Mouse (Mus musculus) MEL (cell line): ENCODE measurements around the gene Bnc2. TPM values are rescaled to one million over a fixed set of nuclear protein-coding genes. Genes with fewer than 3 reads are reported as not detected.

Experiments used
- DNase-seq: peaks from one replicate; pipeline ENCODE4 v3.0.0; 2011; ENCODE audit warnings: low read depth, low spot score
- H3K27ac ChIP-seq: 2 replicates; pipeline ENCODE4 v1.5.1; 2012; ENCODE audit warnings: low read depth, mild to moderate bottlenecking, control low read depth, low read length, moderate library complexity; ENCODE audit not compliant: control insufficient read depth
- H3K27me3 ChIP-seq, 2 experiments: fragments of 150-350 bp in 1 of 2; sonication (generic) in 1 of 2; 2 replicates each; pipeline ENCODE4 v1.6.1; 2012; ENCODE audit warnings: low read length in 2 of 2, mild to moderate bottlenecking in 2 of 2, improper control_type of control experiment in 1 of 2, moderate library complexity in 1 of 2; ENCODE audit not compliant: insufficient read depth in 2 of 2, control insufficient read depth in 1 of 2
- H3K36me3 ChIP-seq, 2 experiments: 2 replicates each; pipeline ENCODE4 v1.6.1; 2012 to 2014; ENCODE audit warnings: low read length in 2 of 2, improper control_type of control experiment in 1 of 2, inconsistent platforms in 1 of 2, mild to moderate bottlenecking in 1 of 2; ENCODE audit not compliant: insufficient read depth in 2 of 2, control insufficient read depth in 1 of 2
- H3K4me1 ChIP-seq, 2 experiments: fragments of 150-350 bp in 1 of 2; sonication (generic) in 1 of 2; 2 replicates each; pipeline ENCODE4 v1.6.1; 2012; ENCODE audit warnings: low read length in 2 of 2, improper control_type of control experiment in 1 of 2, mild to moderate bottlenecking in 1 of 2; ENCODE audit not compliant: insufficient read depth in 2 of 2, control insufficient read depth in 1 of 2
- H3K4me3 ChIP-seq, 2 experiments: fragments of 150-350 bp in 1 of 2; sonication (generic) in 1 of 2; 2 replicates each; pipeline ENCODE4 v1.5.1; 2012; ENCODE audit warnings: low read depth in 2 of 2, low read length in 2 of 2, mild to moderate bottlenecking in 2 of 2, moderate library complexity in 2 of 2, control low read depth in 1 of 2, improper control_type of control experiment in 1 of 2; ENCODE audit not compliant: control insufficient read depth in 1 of 2, insufficient read depth in 1 of 2
- H3K79me2 ChIP-seq: 2 replicates; pipeline ENCODE4 v1.6.1; 2012; ENCODE audit warnings: mild to moderate bottlenecking, low read length, moderate library complexity; ENCODE audit not compliant: control insufficient read depth, poor library complexity, insufficient read depth
- H3K9ac ChIP-seq: 2 replicates; pipeline ENCODE4 v1.6.1; 2012; ENCODE audit warnings: low read depth, mild to moderate bottlenecking, control low read depth, low read length, moderate library complexity; ENCODE audit not compliant: control insufficient read depth, poor library complexity, severe bottlenecking
- H3K9me3 ChIP-seq: fragments of 150-350 bp; sonication (generic); replicated peaks from 2 replicates; pipeline ENCODE4 v1.6.1; 2012; ENCODE audit warnings: mild to moderate bottlenecking, low read length, improper control_type of control experiment, moderate library complexity; ENCODE audit not compliant: insufficient read depth
- BHLHE40 ChIP-seq: IDR thresholded peaks from 2 replicates; pipeline ENCODE4 v1.6.1; 2012; ENCODE audit warnings: low read depth, mild to moderate bottlenecking, inconsistent platforms, low read length, improper control_type of control experiment, borderline replicate concordance
- CTCF ChIP-seq, 3 experiments: IDR thresholded peaks in 2 of 3; conservative IDR thresholded peaks in 1 of 3; 2 replicates each; pipeline ENCODE4 v1.5.1; 2011 to 2012; ENCODE audit warnings: low read length in 3 of 3, low read depth in 2 of 3, mild to moderate bottlenecking in 2 of 3, improper control_type of control experiment in 1 of 3, inconsistent platforms in 1 of 3, mixed read lengths in 1 of 3, moderate library complexity in 1 of 3; ENCODE audit not compliant: control insufficient read depth in 1 of 3, insufficient read depth in 1 of 3, poor library complexity in 1 of 3, severe bottlenecking in 1 of 3
- ELF1 ChIP-seq: IDR thresholded peaks from 2 replicates; pipeline ENCODE4 v1.6.1; 2014; ENCODE audit warnings: low read depth, mild to moderate bottlenecking, inconsistent platforms, low read length, improper control_type of control experiment, moderate library complexity
- EP300 ChIP-seq, 2 experiments: IDR thresholded peaks; 2 replicates each; pipeline ENCODE4 v1.6.1; 2011; ENCODE audit warnings: improper control_type of control experiment in 2 of 2, low read length in 2 of 2, low read depth in 1 of 2, mild to moderate bottlenecking in 1 of 2
- GABPA ChIP-seq: IDR thresholded peaks from 2 replicates; pipeline ENCODE4 v1.6.1; 2012; ENCODE audit warnings: low read depth, mild to moderate bottlenecking, inconsistent platforms, low read length, improper control_type of control experiment, moderate library complexity
- GATA1 ChIP-seq: IDR thresholded peaks from 2 replicates; pipeline ENCODE4 v1.6.1; 2011; ENCODE audit warnings: low read depth, low read length, improper control_type of control experiment
- JUND ChIP-seq: IDR thresholded peaks from 2 replicates; pipeline ENCODE4 v1.6.1; 2011; ENCODE audit warnings: low read depth, mild to moderate bottlenecking, improper control_type of control experiment, low read length
- MAFK ChIP-seq: IDR thresholded peaks from 2 replicates; pipeline ENCODE4 v1.6.1; 2011; ENCODE audit warnings: low read depth, mild to moderate bottlenecking, low read length, improper control_type of control experiment, borderline replicate concordance
- MAZ ChIP-seq: IDR thresholded peaks from 2 replicates; pipeline ENCODE4 v1.6.1; 2012; ENCODE audit warnings: low read depth, mild to moderate bottlenecking, inconsistent platforms, low read length, improper control_type of control experiment
- MEF2A ChIP-seq: IDR thresholded peaks from 2 replicates; pipeline ENCODE4 v1.6.1; 2014; ENCODE audit warnings: low read depth, mild to moderate bottlenecking, inconsistent platforms, low read length, improper control_type of control experiment; ENCODE audit not compliant: poor library complexity, insufficient replicate concordance, severe bottlenecking; ENCODE audit errors: extremely low read depth
- MYC ChIP-seq: IDR thresholded peaks from 2 replicates; pipeline ENCODE4 v1.6.1; 2011; ENCODE audit warnings: low read depth, mild to moderate bottlenecking, low read length, improper control_type of control experiment, moderate library complexity
- NELFE ChIP-seq: IDR thresholded peaks from 2 replicates; pipeline ENCODE4 v1.6.1; 2011; ENCODE audit warnings: low read depth, low read length, improper control_type of control experiment
- NRF1 ChIP-seq: IDR thresholded peaks from 2 replicates; pipeline ENCODE4 v1.6.1; 2014; ENCODE audit warnings: low read depth, mild to moderate bottlenecking, inconsistent platforms, low read length, improper control_type of control experiment, moderate library complexity; ENCODE audit not compliant: poor library complexity, insufficient read depth, severe bottlenecking
- RAD21 ChIP-seq: IDR thresholded peaks from 2 replicates; pipeline ENCODE4 v1.6.1; 2011; ENCODE audit warnings: mild to moderate bottlenecking, low read depth, low read length, improper control_type of control experiment
- RCOR1 ChIP-seq: IDR thresholded peaks from 2 replicates; pipeline ENCODE4 v1.6.1; 2012; ENCODE audit warnings: low read depth, mild to moderate bottlenecking, inconsistent platforms, low read length, improper control_type of control experiment
- SIN3A ChIP-seq: IDR thresholded peaks from 2 replicates; pipeline ENCODE4 v1.6.1; 2012; ENCODE audit warnings: low read length, improper control_type of control experiment, inconsistent platforms
- SMC3 ChIP-seq: IDR thresholded peaks from 2 replicates; pipeline ENCODE4 v1.6.1; 2011; ENCODE audit warnings: low read depth, low read length, improper control_type of control experiment
- UBTF ChIP-seq: IDR thresholded peaks from 2 replicates; pipeline ENCODE4 v1.6.1; 2012; ENCODE audit warnings: low read depth, mild to moderate bottlenecking, inconsistent platforms, low read length, improper control_type of control experiment, moderate library complexity, borderline replicate concordance; ENCODE audit not compliant: insufficient read depth
- USF2 ChIP-seq, 2 experiments: IDR thresholded peaks; 2 replicates each; pipeline ENCODE4 v1.6.1; 2011 to 2012; ENCODE audit warnings: improper control_type of control experiment in 2 of 2, low read length in 2 of 2, borderline replicate concordance in 1 of 2, inconsistent platforms in 1 of 2, low read depth in 1 of 2, mild to moderate bottlenecking in 1 of 2; ENCODE audit not compliant: insufficient read depth in 1 of 2
- ZKSCAN1 ChIP-seq: IDR thresholded peaks from 2 replicates; pipeline ENCODE4 v1.6.1; 2012; ENCODE audit warnings: low read depth, mild to moderate bottlenecking, inconsistent platforms, low read length, improper control_type of control experiment, moderate library complexity
- polyA plus RNA-seq, 2 experiments: library from polyadenylated mRNA; stranded (reverse) in 1 of 2; unstranded in 1 of 2; fragments of >175 nt in 1 of 2; fragments of >200 nt in 1 of 2; gene quantifications; 2 replicates each; pipeline versions ENCODE4 v1.2.1 to v1.2.4; 2012; ENCODE audit warnings: low replicate concordance in 2 of 2, low read depth in 1 of 2; ENCODE audit not compliant: insufficient read length in 2 of 2, insufficient read depth in 1 of 2, missing spikeins in 1 of 2
- total RNA-seq: library from RNA; depleted of rRNA; stranded (reverse); fragments of 300-350 nt; gene quantifications from 2 replicates; pipeline ENCODE4 v1.2.3, GENCODE M21; 2012

The Bnc2 gene
- total and polyA plus RNA-seq, 3 experiments: not detected

DNA sequence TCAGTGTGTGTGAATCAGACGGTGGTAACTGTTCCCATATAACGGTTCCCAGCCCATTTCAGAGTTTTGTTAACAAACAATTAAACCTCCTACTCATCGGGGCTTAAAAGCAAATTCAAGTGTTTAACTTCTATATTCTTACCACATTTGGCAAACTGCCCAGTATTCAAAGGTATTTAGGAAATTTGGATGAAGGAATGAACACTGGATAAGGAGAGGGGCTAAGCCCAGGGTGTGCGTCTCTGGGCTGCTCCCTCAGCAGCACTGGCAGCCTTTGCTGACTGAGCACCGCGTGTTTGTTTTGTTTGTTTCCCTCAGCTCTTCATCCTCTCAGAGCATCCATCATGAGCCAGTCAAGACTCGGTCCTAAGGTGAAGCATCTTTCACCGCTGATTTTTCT lies 109.0 kb downstream of the Bnc2 start:
- no peak for TF ChIP-seq JUND
- TF ChIP-seq BHLHE40: no peak
- TF ChIP-seq MEF2A: no peak
- no peak for TF ChIP-seq NELFE
- no peak for TF ChIP-seq UBTF
- no peak for TF ChIP-seq CTCF (IDR thresholded peaks at IDR 0.05 in 2 of 3, conservative IDR thresholded peaks at IDR 0.05 in 1 of 3; ENCODE audit: control insufficient read depth in 1 of 3, insufficient read depth in 1 of 3, low read depth in 2 of 3, low read length in 3 of 3, poor library complexity in 1 of 3, severe bottlenecking in 1 of 3)
- no peak for DNase-seq
- Histone ChIP-seq H3K4me1 (no peaks in the 10 kb centered on the region), H3K27ac (no peak overlapping the region), H3K4me3 (no peak overlapping the region), H3K79me2 (no peaks in the 10 kb centered on the region), H3K9ac (no peak overlapping the region), H3K36me3 (no peaks in the 10 kb centered on the region), H3K27me3 (no peaks in the 10 kb centered on the region), H3K9me3 (no peaks in the 10 kb centered on the region)

DNA sequence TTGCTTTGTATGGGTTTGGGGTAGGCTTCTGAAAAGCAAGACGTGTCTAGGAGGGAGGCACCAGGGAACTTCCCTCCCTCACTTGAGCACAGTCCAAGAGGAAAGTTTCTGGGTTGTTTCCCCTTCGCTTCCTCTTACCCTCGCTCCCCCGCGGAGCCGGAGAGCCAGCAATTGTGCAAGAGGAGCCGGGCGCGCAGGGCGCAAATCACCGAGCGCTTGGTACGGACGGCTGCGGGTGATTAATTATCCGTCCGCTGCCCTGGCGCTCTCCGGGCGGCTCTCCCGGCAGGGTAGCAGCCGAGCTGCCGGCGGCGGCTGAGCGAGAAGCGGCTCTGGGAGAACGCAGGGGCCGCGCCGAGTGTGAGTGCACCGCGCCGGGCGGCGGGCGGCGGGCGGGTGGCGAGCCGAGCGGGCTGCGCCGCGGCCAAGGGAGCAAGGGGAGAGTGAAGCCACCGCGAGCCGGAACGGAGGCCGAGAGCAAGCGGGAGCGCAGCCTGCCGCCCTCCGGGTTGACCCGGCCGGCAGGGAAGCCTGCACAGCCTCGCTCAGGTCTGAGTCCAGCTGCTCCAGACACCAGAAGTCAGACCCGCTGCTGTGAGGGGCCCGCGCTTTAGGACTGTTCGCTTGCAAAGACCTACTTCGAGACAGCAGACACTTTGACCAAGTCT lies 129.7 kb downstream of the Bnc2 start:
- no peak overlapping the region for H3K9ac ChIP-seq
- H3K4me3 ChIP-seq: no peak overlapping the region
- H3K27me3 ChIP-seq: no peaks in the 10 kb centered on the region
- TF ChIP-seq SMC3: no peak
- H3K79me2 ChIP-seq: no peaks in the 10 kb centered on the region
- H3K4me1 ChIP-seq: no peaks in the 10 kb centered on the region
- no peaks in the 10 kb centered on the region for H3K36me3 ChIP-seq
- no peak overlapping the region for H3K27ac ChIP-seq
- no peak for DNase-seq
- no peaks in the 10 kb centered on the region for H3K9me3 ChIP-seq

DNA sequence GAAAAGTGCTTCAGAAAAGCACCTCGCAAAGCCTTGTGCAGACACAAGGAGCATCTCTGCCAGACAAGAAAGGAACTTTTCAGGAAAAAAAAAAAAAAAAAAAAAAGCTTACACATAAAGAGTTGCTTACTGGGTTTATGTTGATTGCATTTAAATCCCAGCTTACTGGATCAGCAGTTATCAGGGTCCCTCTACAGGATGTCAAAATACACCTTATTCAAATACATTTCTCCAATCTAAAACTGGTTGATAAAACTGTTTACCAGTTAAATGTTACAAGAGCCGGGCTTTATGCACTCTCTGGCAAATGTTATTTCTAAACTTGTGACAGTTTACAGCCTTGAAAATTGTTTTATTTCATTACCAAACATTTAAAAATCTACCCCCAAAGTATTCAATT lies 130.4 kb downstream of the Bnc2 start:
- Histone ChIP-seq H3K4me3 (no peak overlapping the region), H3K36me3 (no peaks in the 10 kb centered on the region), H3K9me3 (no peaks in the 10 kb centered on the region), H3K27ac (no peak overlapping the region), H3K27me3 (no peaks in the 10 kb centered on the region), H3K79me2 (no peaks in the 10 kb centered on the region), H3K4me1 (no peaks in the 10 kb centered on the region), H3K9ac (no peak overlapping the region)
- no peak for TF ChIP-seq MAZ
- no peak for TF ChIP-seq UBTF
- TF ChIP-seq GATA1: no peak
- TF ChIP-seq NRF1: no peak
- TF ChIP-seq ELF1: no peak
- no peak for TF ChIP-seq MEF2A
- TF ChIP-seq CTCF (IDR thresholded peaks at IDR 0.05 in 2 of 3, conservative IDR thresholded peaks at IDR 0.05 in 1 of 3; ENCODE audit: control insufficient read depth in 1 of 3, insufficient read depth in 1 of 3, low read depth in 2 of 3, low read length in 3 of 3, poor library complexity in 1 of 3, severe bottlenecking in 1 of 3): no peak
- TF ChIP-seq RCOR1: no peak
- TF ChIP-seq SIN3A: no peak
- no peak for TF ChIP-seq USF2 (IDR thresholded peaks at IDR 0.05; ENCODE audit: borderline replicate concordance in 1 of 2, insufficient read depth in 1 of 2, low read depth in 1 of 2, low read length in 2 of 2)
- TF ChIP-seq MAFK: no peak
- TF ChIP-seq ZKSCAN1: no peak
- no peak for TF ChIP-seq EP300 (IDR thresholded peaks at IDR 0.05; ENCODE audit: low read depth in 1 of 2, low read length in 2 of 2)
- no peak for TF ChIP-seq RAD21
- no peak for TF ChIP-seq MYC
- no peak for TF ChIP-seq GABPA
- DNase-seq: no peak
